Mouse (Mus musculus): ENCODE measurements around the gene Gm9821. TPM values are rescaled to one million over a fixed set of nuclear protein-coding genes. Genes with fewer than 3 reads are reported as not detected.

Gene Gm9821
- polyA plus RNA-seq, 1 experiment from 2014 or later, result 0.21 TPM

DNA sequence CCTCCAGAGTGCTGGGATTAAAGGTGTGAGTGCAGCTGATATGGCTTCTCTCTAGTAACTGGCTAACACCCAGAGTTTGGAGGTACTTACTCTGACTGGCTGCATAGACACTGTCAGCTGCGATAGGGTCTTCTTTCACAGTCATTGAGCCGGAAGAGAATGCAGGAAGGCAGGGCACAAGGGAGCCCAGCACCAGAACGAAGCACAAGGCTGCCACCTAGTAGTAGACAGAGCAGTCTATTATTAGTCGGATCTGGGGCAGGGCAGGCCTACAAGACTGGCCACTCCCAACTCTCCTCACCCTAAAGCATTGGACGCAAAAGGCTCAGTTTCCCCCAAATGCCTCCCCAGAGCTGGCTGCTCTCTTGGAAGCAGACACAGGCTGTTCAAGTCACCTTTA, 40.6 kb downstream of the Gm9821 start:
- Histone ChIP-seq H3K4me3 (ENCODE audit: low read depth, low read length) (no peak overlapping the region), H3K27ac (ENCODE audit: low read depth, low read length) (no peak overlapping the region), H3K4me1 (replicated peaks; ENCODE audit: control insufficient read depth, insufficient read depth, low read length) (0 out of 2 replicates have a peak, but pooled peaks cover 8% of the 10 kb centered on the region), H3K4me2 (replicated peaks; ENCODE audit: low read depth) (no peak overlapping the region), H3K27me3 (replicated peaks; ENCODE audit: control insufficient read depth, insufficient read depth, low read length) (no peaks in the 10 kb centered on the region), H3K9ac (ENCODE audit: low read depth, low read length) (no peak overlapping the region), H3K9me3 (ENCODE audit: control insufficient read depth) (no peaks in the 10 kb centered on the region), H3K36me3 (ENCODE audit: control insufficient read depth, insufficient read depth) (peaks cover under 1% of the 10 kb centered on the region; the same call in 1 of the 2 replicates)
- ATAC-seq, result peak; percentile 32
- peak; percentile 74 for TF ChIP-seq CTCF (IDR thresholded peaks at IDR 0.05; ENCODE audit: low read depth)
- WGBS, result 11% methylated on average over 5 of the region's 5 CpGs

GRCm38 (mm10) chr2:91987542-91987941, 42.0 kb downstream of the Gm9821 start:
- no peak overlapping the region for H3K9ac ChIP-seq (ENCODE audit: low read depth, low read length)
- H3K4me2 ChIP-seq (replicated peaks; ENCODE audit: low read depth), result no peak overlapping the region

GRCm38 (mm10) chr2:91989750-91990149, 44.2 kb downstream of the Gm9821 start:
- Histone ChIP-seq H3K4me2 (replicated peaks; ENCODE audit: low read depth) (no peak overlapping the region), H3K36me3 (ENCODE audit: control insufficient read depth, insufficient read depth) (peaks cover 3% of the 10 kb centered on the region; the same call in 1 of the 2 replicates), H3K9ac (ENCODE audit: low read depth, low read length) (no peak overlapping the region), H3K27ac (ENCODE audit: low read depth, low read length) (no peak overlapping the region), H3K4me3 (ENCODE audit: low read depth, low read length) (no peak overlapping the region), H3K4me1 (replicated peaks; ENCODE audit: control insufficient read depth, insufficient read depth, low read length) (0 out of 2 replicates have a peak, but pooled peaks cover 3% of the 10 kb centered on the region), H3K9me3 (ENCODE audit: control insufficient read depth) (no peaks in the 10 kb centered on the region), H3K27me3 (replicated peaks; ENCODE audit: control insufficient read depth, insufficient read depth, low read length) (no peaks in the 10 kb centered on the region)
- ATAC-seq, result no peak
- peak; percentile 53 for TF ChIP-seq CTCF (IDR thresholded peaks at IDR 0.05; ENCODE audit: low read depth)

More at GRCm38 (mm10) chr2:91987542-91987941, 42.0 kb downstream of the Gm9821 start:
- Histone ChIP-seq H3K36me3 (ENCODE audit: control insufficient read depth, insufficient read depth) (peaks cover 3% of the 10 kb centered on the region; the same call in 1 of the 2 replicates), H3K4me1 (replicated peaks; ENCODE audit: control insufficient read depth, insufficient read depth, low read length) (0 out of 2 replicates have a peak, but pooled peaks cover 8% of the 10 kb centered on the region), H3K27ac (ENCODE audit: low read depth, low read length) (no peak overlapping the region), H3K9me3 (ENCODE audit: control insufficient read depth) (no peaks in the 10 kb centered on the region), H3K4me3 (ENCODE audit: low read depth, low read length) (no peak overlapping the region), H3K27me3 (replicated peaks; ENCODE audit: control insufficient read depth, insufficient read depth, low read length) (no peaks in the 10 kb centered on the region)
- no peak for ATAC-seq
- 7% methylated on average over 3 of the region's 3 CpGs for WGBS
- TF ChIP-seq CTCF (IDR thresholded peaks at IDR 0.05; ENCODE audit: low read depth), result peak; percentile 90

DNA sequence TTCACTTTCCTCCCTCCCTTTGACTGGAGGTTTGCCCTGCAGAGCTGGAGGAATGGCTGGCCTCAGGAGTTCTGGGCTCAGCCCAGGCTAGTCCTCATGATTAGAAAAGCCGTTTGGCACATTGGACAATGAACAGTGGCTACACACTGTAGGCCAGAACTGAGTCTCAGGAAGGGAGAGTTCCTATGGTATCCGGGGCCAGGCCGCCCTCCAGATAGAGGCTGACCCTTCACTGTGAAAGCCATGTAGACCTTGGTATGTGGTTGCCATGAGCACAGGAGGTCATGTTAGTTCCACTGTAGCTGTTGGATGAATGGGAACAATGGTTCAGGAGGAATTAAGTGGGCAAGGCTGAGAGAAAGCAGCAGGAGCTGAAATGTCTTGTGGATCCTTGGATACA, 47.9 kb downstream of the Gm9821 start:
- no peak for ATAC-seq
- no peak for TF ChIP-seq CTCF (IDR thresholded peaks at IDR 0.05; ENCODE audit: low read depth)
- Histone ChIP-seq H3K4me1 (replicated peaks; ENCODE audit: control insufficient read depth, insufficient read depth, low read length) (no peaks in the 10 kb centered on the region), H3K9me3 (ENCODE audit: control insufficient read depth) (no peaks in the 10 kb centered on the region), H3K4me2 (replicated peaks; ENCODE audit: low read depth) (no peak overlapping the region), H3K36me3 (ENCODE audit: control insufficient read depth, insufficient read depth) (peaks cover 3% of the 10 kb centered on the region; the same call in 1 of the 2 replicates), H3K27ac (ENCODE audit: low read depth, low read length) (no peak overlapping the region), H3K27me3 (replicated peaks; ENCODE audit: control insufficient read depth, insufficient read depth, low read length) (no peaks in the 10 kb centered on the region), H3K9ac (ENCODE audit: low read depth, low read length) (no peak overlapping the region), H3K4me3 (ENCODE audit: low read depth, low read length) (no peak overlapping the region)
- WGBS, result 85% methylated on average over 3 of the region's 3 CpGs

GRCm38 (mm10) chr2:91996006-91996405, 50.5 kb downstream of the Gm9821 start:
- no peak overlapping the region for H3K4me3 ChIP-seq (ENCODE audit: low read depth, low read length)
- ATAC-seq, result peak; percentile 63
- no peak overlapping the region for H3K4me2 ChIP-seq (replicated peaks; ENCODE audit: low read depth)
- no peaks in the 10 kb centered on the region for H3K27me3 ChIP-seq (replicated peaks; ENCODE audit: control insufficient read depth, insufficient read depth, low read length)
- no peak overlapping the region for H3K9ac ChIP-seq (ENCODE audit: low read depth, low read length)
- TF ChIP-seq CTCF (IDR thresholded peaks at IDR 0.05; ENCODE audit: low read depth), result no peak
- 27% methylated on average over 5 of the region's 5 CpGs for WGBS
- no peaks in the 10 kb centered on the region for H3K9me3 ChIP-seq (ENCODE audit: control insufficient read depth)
- no peaks in the 10 kb centered on the region for H3K4me1 ChIP-seq (replicated peaks; ENCODE audit: control insufficient read depth, insufficient read depth, low read length)
- H3K27ac ChIP-seq (ENCODE audit: low read depth, low read length), result no peak overlapping the region
- H3K36me3 ChIP-seq (ENCODE audit: control insufficient read depth, insufficient read depth), result peaks cover 3% of the 10 kb centered on the region; the same call in 1 of the 2 replicates

Small RNA genes lying within 50 kb of the gene (microRNA-seq; reads per million reads assigned to microRNA genes)
- not detected for gene Mir6999

Other genes with a start within 250 kb of the Gm9821 start
- 15.8 and 19.4 TPM in 2 replicates for gene Atg13, start 235.1 kb upstream of the Gm9821 start, polyA plus RNA-seq (2015; fragmentation: Nextera tagmentation; extraction: Ambion mirVana)
- gene Harbi1, start 234.9 kb upstream of the Gm9821 start, polyA plus RNA-seq (2015; fragmentation: Nextera tagmentation; extraction: Ambion mirVana), result 7.3 and 7.7 TPM in 2 replicates
- gene Ambra1, start 215.6 kb upstream of the Gm9821 start, polyA plus RNA-seq (2015; fragmentation: Nextera tagmentation; extraction: Ambion mirVana), result 5.5 and 6.1 TPM in 2 replicates
- 0.24 and 0.26 TPM in 2 replicates for gene Chrm4, start 18.5 kb upstream of the Gm9821 start, polyA plus RNA-seq (2015; fragmentation: Nextera tagmentation; extraction: Ambion mirVana)
- gene Mdk, start 13.4 kb upstream of the Gm9821 start, polyA plus RNA-seq (2015; fragmentation: Nextera tagmentation; extraction: Ambion mirVana), result 119 and 128 TPM in 2 replicates
- gene Dgkz, start 30.2 kb downstream of the Gm9821 start, polyA plus RNA-seq (2015; fragmentation: Nextera tagmentation; extraction: Ambion mirVana), result 53.2 and 56.8 TPM in 2 replicates
- gene Creb3l1, start 78.8 kb downstream of the Gm9821 start, polyA plus RNA-seq (2015; fragmentation: Nextera tagmentation; extraction: Ambion mirVana), result 6.8 and 8.4 TPM in 2 replicates
- 7.4 and 8.0 TPM in 2 replicates for gene Phf21a, start 147.4 kb downstream of the Gm9821 start, polyA plus RNA-seq (2015; fragmentation: Nextera tagmentation; extraction: Ambion mirVana)